Mouse (Mus musculus): ENCODE data around the gene Sv2c.

GRCm38 (mm10) chr13:95944621-95945020, 187.8 kb downstream of the Sv2c start:
- no peak for TF ChIP-seq CTCF (IDR thresholded peaks at IDR 0.05; ENCODE audit: borderline replicate concordance, insufficient read depth, low read depth, low read length)
- TF ChIP-seq POLR2A (IDR thresholded peaks at IDR 0.05; ENCODE audit: borderline replicate concordance, insufficient read depth, low read length), result no peak

Measured in cerebellum, adult 2 months (tissue).